Mouse (Mus musculus): ENCODE measurements around the gene Pik3r1.

DNA sequence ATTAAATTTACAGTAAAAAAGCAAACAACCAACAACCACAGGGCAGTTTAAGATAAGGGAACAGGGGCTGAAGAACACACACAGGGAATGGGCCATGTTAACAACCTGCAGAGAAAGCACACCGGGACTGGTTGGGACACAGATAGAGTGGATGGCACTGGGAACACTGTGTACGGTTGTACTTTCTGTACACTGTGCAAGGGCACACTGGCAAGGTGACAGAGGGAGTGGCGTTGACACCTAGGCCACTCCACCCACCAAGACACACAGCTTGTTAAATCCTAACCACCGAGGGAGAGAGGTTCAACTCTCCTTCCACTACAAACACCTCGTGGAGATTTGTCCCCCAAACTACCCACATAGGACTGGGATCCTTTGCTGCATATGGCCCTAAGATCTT is 70.1 kb downstream of the Pik3r1 start:
- TF ChIP-seq CTCF (IDR thresholded peaks at IDR 0.05; ENCODE audit: low read depth, low read length) = no peak
- TF ChIP-seq POLR2A (IDR thresholded peaks at IDR 0.05; ENCODE audit: extremely low read depth, insufficient read depth, low read length) = no peak

Measured in liver, adult 2 months (tissue).